Mouse (Mus musculus) lung, adult 2 months (tissue): ENCODE results near the gene Glt6d1.

ENCODE experiments used
- CTCF ChIP-seq: fragments of 200-500 bp; IDR thresholded peaks from 2 replicates; pipeline ENCODE4 v1.5.1; 2011; ENCODE audit warnings: mild to moderate bottlenecking, low read length, control low read depth; ENCODE audit not compliant: insufficient read depth
- POLR2A ChIP-seq: fragments of 200-500 bp; IDR thresholded peaks from 2 replicates; pipeline ENCODE4 v1.6.1; 2011; ENCODE audit warnings: low read depth, mild to moderate bottlenecking, control low read depth, low read length, borderline replicate concordance; ENCODE audit errors: extremely low read depth

DNA sequence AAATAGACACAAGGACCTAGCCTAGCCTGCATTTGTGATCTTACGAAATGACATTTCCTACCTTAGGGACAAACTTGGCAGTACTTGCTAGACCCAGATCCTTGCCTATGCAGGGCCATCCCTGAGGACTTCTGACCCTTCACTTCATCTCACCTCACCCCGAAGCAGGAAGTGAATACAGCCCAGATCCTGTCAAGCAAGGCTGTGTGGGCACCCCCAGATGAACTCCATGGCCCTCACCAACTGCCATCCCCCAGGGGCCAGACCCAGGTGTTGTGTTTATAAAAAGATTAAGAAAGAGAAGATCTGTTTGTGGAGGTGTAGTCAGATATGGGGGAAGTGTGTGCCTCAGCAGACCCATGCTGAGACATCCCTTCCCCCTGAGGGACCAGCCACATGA is 41.0 kb downstream of the Glt6d1 start:
- TF ChIP-seq CTCF (no peak), POLR2A (no peak)
